Mouse (Mus musculus) megakaryocyte, embryonic 14.5 days (primary cell): Measurements from ENCODE around the gene Ghrhr.

ENCODE experiments used
- FLI1 ChIP-seq: IDR thresholded peaks from 2 replicates; pipeline ENCODE4 v1.6.1; 2012; ENCODE audit warnings: low read length, inconsistent platforms, mixed read lengths
- GATA1 ChIP-seq: IDR thresholded peaks from 3 replicates; pipeline ENCODE4 v1.6.1; 2012; ENCODE audit warnings: mixed read lengths, low read length, inconsistent platforms, borderline replicate concordance

DNA sequence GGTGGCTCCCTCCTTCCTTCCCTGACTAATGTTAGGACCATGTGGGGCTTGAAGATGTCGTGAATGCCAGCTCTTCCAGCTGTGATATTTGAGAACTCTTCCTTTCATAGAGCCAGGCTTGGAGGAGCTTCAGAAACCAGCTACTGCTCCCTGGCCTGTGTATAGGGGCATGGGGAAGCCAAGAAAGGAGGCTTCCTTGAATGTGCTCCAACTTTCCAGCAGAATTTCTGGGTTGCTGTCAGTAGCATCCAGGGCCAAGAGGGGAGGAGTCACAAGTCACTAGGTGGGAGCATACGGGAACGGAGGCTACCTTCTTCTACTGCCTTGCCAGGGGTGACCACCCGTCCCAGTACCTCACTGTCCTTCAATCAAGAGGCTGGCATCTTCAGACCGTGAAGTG, 416 bp downstream of the Ghrhr start:
- no peak for TF ChIP-seq GATA1
- no peak for TF ChIP-seq FLI1
